Mouse (Mus musculus): ENCODE results near the gene Fam107a. TPM values are rescaled to one million over a fixed set of nuclear protein-coding genes. Genes with fewer than 3 reads are reported as not detected.

The Fam107a gene
- total RNA-seq (2021) = 1 to 10 TPM; 3.3 to 3.5 TPM

DNA sequence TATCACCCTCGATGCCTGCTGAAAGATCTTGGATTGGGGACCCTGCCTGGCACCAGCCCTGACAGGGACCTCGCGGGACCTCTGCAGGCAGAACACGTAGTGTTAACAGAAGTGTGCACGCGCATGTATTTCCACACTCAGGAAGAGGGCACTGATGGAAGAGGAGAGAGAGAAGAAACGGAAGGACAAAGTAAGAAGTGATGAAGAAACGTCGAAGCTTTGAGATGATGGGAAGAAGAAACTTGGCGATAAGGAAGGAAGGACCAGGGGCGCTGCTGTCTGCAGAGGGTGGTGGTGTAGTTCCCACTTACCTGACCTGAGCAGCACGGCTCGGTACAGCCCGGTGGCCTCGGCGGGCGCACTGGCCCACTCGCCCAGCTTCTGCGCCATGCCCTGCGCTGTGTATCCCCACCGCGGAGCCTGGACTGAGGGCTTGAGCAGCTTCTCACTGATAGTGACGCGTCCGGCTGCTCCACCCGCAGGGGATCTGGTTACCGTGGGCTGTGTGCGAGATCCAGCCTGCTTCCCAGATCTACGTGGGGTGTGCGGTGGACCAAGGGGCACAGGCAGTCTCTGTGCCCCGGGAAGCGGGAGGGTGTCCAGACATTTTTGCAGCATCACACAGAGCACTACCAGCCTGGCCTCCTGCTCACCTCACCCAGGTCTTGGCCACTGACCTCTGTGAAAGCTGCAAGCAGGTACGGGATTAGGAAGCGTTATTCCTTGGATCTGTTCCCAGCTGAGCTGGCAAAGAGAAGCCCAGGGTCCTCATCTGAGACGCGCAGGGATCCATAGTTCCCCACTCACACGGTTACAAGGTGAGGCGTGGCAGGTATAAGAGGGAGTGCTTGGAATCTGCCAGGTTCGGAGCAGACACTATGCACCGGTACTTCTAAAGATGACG, at the start of gene Fam107a:
Fam107a (minus strand) TSS at position 830 of the 904 bp plus-strand sequence.
- no peak for DNase-seq
- intact Hi-C loops (cut with DNase I) = no loop called here

- intact Hi-C loops (cut with DNase I) = no loop called here
- DNase-seq = no peak
Observed at GRCm38 (mm10) chr14:8367121-8367520, 49.3 kb upstream of the Fam107a start.

GRCm38 (mm10) chr14:8365833-8366232, 48.0 kb upstream of the Fam107a start:
- no peak for DNase-seq
- intact Hi-C loops (cut with DNase I) = no loop called here

DNA sequence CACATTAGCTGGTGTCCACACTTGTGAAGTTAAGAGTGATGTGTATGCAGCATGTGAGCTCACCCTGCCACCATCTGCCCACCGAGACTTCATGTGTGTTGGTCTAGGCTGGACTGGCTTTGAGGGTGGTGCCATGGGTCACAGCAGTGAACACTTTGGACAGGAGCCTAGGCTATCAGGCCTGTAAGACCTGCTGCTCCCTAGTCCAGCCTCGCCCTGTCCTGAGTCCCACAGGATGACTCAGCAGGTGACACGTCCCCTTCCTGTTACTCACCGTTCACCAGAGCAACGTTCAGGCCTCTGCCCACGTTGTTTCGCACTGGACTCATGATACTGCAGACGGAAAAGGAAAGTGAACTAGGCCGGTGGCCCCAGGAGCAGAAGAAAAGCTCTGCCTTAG, 39.0 kb upstream of the Fam107a start:
- intact Hi-C loops (cut with DNase I) = loop anchor here (10.0 kb wide), 1 partner anchor 98 kb away; no protein-coding TSS in a partner anchor
- DNase-seq = no peak

- peak; percentile 82 for DNase-seq
- intact Hi-C loops (cut with DNase I) = loop anchor here (10.0 kb wide), 1 partner anchor 99 kb away; no protein-coding TSS in a partner anchor
Observed at GRCm38 (mm10) chr14:8355999-8356501, 38.2 kb upstream of the Fam107a start.

- intact Hi-C loops (cut with DNase I) = loop anchor here (5.0 to 10.0 kb wide), 4 partner anchors 107 to 384 kb away; partner anchors contain the start of genes Pdhb and Pxk
- no peak for DNase-seq
Observed at GRCm38 (mm10) chr14:8348927-8349326, 31.1 kb upstream of the Fam107a start.

GRCm38 (mm10) chr14:8346255-8346997, 28.6 kb upstream of the Fam107a start:
- intact Hi-C loops (cut with DNase I) = loop anchor here (5.0 to 10.0 kb wide), 4 partner anchors 104 to 382 kb away; partner anchors contain the start of genes Pdhb and Pxk
- peak; percentile 93 for DNase-seq

- intact Hi-C loops (cut with DNase I) = loop anchor here (5.0 to 10.0 kb wide), 4 partner anchors 103 to 381 kb away; partner anchors contain the start of genes Pdhb and Pxk
- DNase-seq = peak; percentile 74
Observed at GRCm38 (mm10) chr14:8345566-8345965, 27.7 kb upstream of the Fam107a start.

DNA sequence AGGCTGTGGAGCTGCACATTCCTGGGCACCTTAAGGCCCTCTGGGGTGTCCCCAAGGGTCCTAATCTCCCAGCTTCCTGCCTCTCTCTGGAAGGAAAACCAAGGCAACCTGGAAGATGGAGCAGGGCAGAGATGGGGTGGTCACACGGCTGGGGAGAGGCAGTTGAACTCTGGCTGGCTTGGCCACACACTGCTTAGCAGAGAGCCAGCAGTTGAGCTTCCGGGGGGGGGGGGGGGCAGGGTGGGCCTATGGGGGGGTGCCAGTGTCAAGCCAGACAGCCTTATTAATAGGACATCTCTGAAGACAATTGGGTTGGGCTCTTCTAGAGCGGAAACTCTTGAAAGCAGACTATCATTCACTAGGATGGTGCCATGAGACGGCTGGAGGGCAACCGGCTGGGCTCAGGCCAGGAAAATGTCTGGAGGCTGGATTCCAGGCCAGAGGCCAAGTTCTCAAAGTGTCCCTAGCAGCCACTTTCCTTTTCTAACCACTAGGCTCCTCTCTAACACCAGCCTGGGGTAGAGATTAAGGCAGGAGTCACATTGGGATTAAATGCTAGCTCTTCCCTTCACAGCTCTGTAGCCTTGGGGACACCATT, 24.8 kb upstream of the Fam107a start:
- DNase-seq = peak; percentile 55
- intact Hi-C loops (cut with DNase I) = loop anchor here (10.0 kb wide), 3 partner anchors 168 to 378 kb away; partner anchors contain the start of genes Pdhb and Pxk

GRCm38 (mm10) chr14:8340226-8340625, 22.4 kb upstream of the Fam107a start:
- intact Hi-C loops (cut with DNase I) = loop anchor here (10.0 kb wide), 3 partner anchors 165 to 375 kb away; partner anchors contain the start of genes Pdhb and Pxk
- DNase-seq = no peak

- intact Hi-C loops (cut with DNase I) = no loop called here
- DNase-seq = no peak
Observed at GRCm38 (mm10) chr14:8335947-8336346, 18.1 kb upstream of the Fam107a start.

DNA sequence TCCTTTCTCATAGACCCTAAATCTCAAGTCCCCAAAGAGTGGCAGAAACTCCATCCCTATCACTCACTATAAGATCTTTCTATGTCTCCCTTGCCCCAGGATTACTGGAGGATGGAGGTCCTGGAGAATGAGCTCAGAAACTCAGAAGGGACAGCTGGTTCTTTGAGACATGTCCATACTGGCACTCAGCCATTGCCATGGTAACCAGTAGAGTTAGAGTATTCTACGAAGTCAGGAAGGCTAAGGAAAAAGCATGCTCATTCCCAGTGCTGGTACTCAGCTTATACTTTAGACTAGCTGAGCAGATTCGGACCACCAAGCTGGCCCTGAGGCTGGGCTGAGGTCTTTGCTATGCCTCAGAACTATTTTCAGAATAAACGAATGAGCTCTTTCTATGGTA, 16.7 kb upstream of the Fam107a start:
- DNase-seq = peak; percentile 49
- intact Hi-C loops (cut with DNase I) = no loop called here

DNA sequence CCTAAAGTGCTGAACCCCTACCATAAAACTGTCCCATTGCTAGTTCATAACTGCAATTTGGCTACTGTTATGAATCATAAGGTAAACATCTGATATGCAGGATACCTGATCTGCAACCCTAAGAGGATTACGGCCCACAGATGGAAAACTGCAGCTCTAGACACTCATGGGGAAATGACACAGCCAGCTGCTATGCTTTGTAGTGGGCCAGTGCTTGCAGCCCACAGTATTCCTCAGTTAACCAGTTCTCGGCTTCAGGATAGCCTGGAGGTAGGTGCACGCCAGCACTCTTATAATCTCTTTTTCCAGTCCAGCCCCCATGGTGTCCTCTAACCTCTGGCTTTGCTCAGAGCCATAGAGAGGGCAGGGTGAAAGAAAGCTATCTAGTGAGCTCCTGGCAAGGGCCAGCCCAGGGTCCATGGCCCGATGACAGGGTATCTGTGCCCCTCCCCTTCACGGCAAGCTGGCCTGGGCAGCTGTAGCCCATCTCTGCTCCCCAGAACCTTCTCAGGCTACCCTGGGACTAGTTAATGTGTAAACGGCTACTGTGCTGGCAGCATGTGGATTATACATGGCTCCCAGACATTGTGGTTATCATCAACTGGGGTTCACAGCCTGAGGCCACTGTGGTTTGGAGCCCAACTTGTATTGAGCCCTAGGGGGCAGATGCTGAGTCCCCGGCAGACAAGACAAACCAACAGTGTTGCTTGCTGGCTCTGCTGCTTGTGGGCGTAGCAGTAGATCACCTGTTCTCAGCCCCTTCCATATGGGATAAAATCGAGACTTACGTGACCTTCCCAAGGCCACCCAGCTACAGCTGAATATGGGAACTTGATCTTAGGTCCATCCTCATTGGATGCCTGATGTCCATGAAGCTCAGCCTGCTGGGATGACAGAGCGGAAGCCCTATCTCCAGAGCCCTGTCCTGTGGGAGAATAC, 14.8 kb upstream of the Fam107a start:
- intact Hi-C loops (cut with DNase I) = no loop called here
- no peak for DNase-seq

- intact Hi-C loops (cut with DNase I) = no loop called here
Observed at GRCm38 (mm10) chr14:8331307-8331905, 13.6 kb upstream of the Fam107a start.

DNA sequence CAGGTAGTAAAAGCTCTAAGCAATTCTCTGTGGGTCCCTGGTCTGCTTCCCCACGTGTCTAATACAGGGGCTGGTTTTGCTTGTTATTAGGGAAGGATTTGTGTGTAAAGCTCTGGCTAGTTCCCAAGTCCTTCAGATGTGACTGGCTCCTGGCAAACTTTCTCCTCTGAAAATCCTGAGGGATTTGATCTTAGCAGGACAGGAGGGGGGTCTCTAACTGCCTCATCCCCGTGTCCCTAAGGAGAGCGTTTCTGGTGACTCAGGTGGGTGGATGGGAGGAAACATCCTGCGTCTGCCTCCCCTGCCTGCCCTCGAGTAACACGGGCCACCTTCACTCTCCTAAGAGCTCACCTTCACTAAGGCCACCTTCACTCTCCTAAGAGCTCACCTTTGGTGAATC, 12.6 kb upstream of the Fam107a start:
- no peak for DNase-seq
- intact Hi-C loops (cut with DNase I) = no loop called here

More at GRCm38 (mm10) chr14:8331307-8331905, 13.6 kb upstream of the Fam107a start:
- DNase-seq = peak; percentile 50

GRCm38 (mm10) chr14:8329552-8329951, 11.7 kb upstream of the Fam107a start:
- intact Hi-C loops (cut with DNase I) = no loop called here
- DNase-seq = no peak

DNA sequence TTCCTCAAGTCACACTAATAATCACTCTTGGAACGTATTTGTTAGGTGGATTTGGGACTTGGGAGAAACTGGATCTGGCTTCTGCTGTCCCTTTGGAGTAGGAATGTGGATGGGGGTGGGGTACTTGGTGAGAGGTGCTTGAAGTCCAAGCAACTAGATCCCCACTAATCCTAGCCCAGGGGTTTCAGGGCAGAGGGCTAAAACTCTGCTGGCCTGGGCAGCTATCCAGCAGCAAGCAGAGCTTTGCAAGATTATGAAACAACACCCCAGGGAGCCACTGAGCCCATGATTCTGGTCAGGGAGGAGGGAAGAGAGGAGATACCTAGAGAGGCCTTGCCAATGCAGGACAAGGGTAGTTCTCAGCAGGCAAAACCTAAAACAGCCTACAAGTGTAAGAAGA, 9.5 kb upstream of the Fam107a start:
- no peak for DNase-seq
- intact Hi-C loops (cut with DNase I) = no loop called here

DNA sequence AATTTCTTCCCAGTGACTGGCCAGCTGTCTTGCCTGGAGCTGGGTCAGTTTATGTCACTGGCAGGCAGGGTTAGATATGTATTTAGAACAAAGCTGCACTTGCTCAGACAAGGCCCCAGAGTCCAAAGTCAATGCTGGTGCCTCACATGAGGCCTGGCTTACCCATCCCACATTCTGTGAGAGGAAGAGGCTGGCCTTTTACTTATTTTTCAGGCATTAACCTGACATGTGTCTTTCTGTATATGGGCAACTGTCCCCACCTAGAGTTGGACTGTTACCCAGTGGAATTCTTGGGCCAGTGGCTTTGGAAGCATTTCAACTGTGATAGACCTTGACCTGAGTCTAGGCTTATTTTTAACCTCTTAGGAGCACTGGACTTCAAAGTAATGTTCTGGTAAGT, 9.1 kb upstream of the Fam107a start:
- intact Hi-C loops (cut with DNase I) = no loop called here
- no peak for DNase-seq

GRCm38 (mm10) chr14:8325746-8326145, 7.9 kb upstream of the Fam107a start:
- intact Hi-C loops (cut with DNase I) = no loop called here
- DNase-seq = no peak
